Mouse (Mus musculus): ENCODE results near the gene Elf2.
"Not testable (repeated sequence)": the region's sequence is repeated elsewhere in the genome, so short reads cannot be mapped to it uniquely, and the experiment has no call there.

The Elf2 gene

GRCm38 (mm10) chr3:51333234-51333889 lies 7.1 kb downstream of the Elf2 start:
- in situ Hi-C loops (cut with MboI, MseI): no loop called here

DNA sequence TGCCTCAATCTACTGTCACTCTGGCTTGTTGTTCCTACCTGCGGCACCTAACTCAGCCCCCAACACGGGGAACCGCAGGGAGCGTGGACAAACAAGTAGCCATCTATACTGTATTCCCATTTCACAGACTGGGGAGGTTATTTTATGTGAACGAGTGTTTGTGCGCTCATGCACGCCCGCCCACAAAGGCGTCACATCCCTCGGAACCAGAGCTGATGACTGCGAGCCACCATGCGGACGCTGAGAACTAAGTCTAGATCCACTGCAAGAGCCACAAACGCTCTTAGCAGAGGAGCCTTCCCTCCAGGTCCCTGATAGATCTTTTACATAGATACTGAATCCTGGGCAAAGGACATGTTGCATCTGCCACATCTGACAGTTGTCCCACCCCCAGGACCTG lies 10.4 kb downstream of the Elf2 start:
- in situ Hi-C loops (cut with MboI, MseI): no loop called here

DNA sequence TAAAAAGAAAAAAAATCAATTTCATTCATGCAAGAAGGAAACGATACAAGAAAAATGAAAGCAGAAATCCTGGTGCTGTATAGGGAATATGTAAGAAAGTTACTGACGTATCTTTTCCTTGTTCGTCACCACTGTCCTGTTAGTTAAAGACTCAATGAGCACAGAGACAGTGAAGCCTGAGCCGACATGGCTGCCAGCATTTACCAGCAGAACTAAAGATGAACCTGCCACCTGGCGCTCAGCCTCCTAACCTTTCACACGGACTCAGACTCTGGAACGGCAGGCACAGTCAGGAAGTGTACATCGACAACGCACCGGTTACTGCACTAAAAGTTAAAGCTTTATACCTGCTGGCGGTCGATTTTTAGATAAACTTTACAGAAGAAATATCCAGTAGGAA lies 11.9 kb downstream of the Elf2 start:
- in situ Hi-C loops (cut with MboI, MseI): no loop called here

DNA sequence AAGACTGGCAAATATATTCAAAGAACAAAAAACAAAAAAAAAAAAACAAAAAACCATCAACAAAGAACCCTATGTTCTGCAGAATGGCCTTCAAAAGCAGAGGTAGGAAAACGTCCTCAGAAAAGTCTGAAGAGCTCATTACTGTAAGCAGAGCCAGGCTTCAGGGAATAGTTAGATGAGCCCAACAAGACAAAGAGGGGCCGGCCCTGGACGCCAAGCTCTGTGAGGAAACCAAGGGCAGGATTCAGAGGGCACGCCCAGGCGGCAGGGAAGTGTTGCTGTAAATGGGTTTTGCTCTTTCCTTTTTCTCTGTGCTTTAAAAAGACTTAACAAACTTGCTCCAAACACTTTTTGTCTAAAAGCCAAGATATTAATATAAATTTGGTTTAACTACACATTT lies 12.6 kb downstream of the Elf2 start:
- in situ Hi-C loops (cut with MboI, MseI): no loop called here

DNA sequence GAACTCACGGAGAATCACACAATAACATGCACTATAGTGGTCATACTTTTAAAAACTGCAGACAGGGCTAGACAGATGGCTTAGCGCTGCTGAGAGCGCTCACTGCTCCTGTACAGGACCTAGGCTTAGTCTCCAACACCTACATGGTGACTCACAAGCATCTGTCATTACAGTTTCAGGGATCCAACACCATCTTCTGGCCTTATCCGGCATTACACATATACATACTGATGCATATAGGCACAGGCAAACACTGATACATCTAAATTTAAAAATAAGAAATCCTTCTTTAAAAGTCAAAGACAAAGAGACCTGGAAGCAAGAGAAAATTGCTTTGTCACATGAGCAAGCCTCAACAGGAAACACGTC lies 13.1 kb downstream of the Elf2 start:
- in situ Hi-C loops (cut with MboI, MseI): no loop called here

GRCm38 (mm10) chr3:51326664-51327428 lies 13.6 kb downstream of the Elf2 start:
- in situ Hi-C loops (cut with MboI, MseI): no loop called here

DNA sequence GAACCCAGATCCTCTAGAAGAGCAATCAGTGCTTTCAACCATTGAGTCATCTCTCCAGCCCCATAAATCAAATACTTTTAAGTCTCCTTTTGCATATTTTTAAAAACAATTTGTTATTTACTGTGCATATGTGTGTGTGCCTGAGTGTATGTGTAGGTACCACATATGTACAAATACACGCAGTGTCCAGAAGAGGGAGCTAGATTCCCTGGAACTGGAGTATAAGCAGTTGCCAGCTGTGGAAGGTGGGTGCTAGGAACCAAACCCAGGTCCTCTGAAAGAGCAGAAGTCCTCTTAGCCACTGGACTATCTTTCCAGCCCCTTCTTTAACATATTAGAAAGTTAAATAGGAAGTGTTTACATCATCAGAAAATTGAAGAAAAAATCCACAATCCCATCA lies 15.0 kb downstream of the Elf2 start:
- in situ Hi-C loops (cut with MboI, MseI): no loop called here

- in situ Hi-C loops (cut with MboI, MseI): no loop called here
These were observed 17.5 kb downstream of the Elf2 start for GRCm38 (mm10) chr3:51323006-51323405.

- in situ Hi-C loops (cut with MboI, MseI): no loop called here
These were observed 18.1 kb downstream of the Elf2 start for GRCm38 (mm10) chr3:51322326-51322725.

DNA sequence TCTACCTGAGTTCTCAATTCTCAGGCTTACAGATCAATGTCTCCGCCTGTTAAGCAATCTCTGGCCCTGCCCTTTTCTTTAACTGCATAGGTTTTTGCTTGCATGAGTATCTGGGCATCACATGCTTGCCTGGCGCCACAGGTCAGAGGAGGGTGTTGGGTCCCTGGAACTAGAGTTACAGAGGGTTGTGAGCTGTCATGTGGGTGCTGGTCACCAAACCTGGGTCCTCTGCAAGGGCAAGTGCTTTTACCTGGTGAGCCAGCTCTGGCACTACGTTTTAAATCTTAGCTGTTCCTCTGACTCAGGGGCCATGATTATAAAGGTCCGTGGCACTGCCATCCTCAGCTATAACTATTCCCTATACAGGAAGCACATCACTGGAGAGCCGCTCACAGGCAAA lies 19.3 kb downstream of the Elf2 start:
- in situ Hi-C loops (cut with MboI, MseI): no loop called here

- in situ Hi-C loops (cut with MboI, MseI): not testable (repeated sequence)
These were observed 22.4 kb downstream of the Elf2 start for GRCm38 (mm10) chr3:51318053-51318452.

GRCm38 (mm10) chr3:51316876-51317275 lies 23.6 kb downstream of the Elf2 start:
- in situ Hi-C loops (cut with MboI, MseI): no loop called here

GRCm38 (mm10) chr3:51311638-51312037 lies 28.8 kb downstream of the Elf2 start:
- in situ Hi-C loops (cut with MboI, MseI): no loop called here

GRCm38 (mm10) chr3:51310098-51310497 lies 30.4 kb downstream of the Elf2 start:
- in situ Hi-C loops (cut with MboI, MseI): no loop called here

GRCm38 (mm10) chr3:51306621-51307020 lies 33.8 kb downstream of the Elf2 start:
- in situ Hi-C loops (cut with MboI, MseI): no loop called here

DNA sequence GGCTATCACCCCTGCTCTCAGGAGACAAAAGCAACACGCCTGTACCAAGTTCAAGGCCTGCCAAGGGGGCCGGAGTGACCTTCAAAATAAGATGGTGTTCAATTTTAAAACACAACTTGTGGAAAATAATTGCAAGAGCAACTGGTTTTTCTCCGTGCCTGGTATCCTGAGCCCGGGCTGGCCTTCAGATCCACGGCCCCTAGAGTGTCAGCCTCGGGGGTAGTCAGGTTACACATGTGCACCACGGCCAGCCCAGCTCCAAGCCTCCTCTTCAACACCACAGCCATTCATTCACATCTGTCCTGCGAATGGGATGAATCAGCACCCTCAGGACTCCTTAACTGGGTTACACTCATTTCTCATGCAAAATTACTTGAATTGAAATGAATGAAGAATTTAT lies 34.5 kb downstream of the Elf2 start:
- in situ Hi-C loops (cut with MboI, MseI): no loop called here

DNA sequence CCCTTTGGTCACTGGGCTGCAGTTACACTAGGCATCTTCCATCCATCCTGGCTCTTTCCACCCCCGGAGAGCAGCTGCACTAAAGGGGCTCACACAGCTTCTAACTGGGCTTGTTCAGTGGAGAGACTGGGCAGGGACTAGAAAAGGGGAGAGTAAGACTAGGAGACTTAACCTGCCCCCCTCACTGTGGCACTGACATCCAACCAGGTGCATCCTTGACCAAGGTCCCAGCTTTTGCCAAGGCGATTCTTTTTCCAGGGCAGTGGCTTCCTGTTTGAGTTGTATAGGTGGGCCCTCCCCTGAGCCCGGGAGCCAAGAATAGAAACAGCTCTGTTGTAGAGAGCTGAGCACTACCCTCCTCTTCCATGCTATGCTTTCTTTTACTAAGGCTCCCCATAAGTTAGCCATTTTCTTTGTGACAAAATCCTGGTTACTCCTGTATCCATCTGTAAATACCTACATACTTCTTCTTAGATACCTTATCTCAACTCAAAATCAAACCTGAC lies 37.4 kb downstream of the Elf2 start:
- in situ Hi-C loops (cut with MboI, MseI): no loop called here

DNA sequence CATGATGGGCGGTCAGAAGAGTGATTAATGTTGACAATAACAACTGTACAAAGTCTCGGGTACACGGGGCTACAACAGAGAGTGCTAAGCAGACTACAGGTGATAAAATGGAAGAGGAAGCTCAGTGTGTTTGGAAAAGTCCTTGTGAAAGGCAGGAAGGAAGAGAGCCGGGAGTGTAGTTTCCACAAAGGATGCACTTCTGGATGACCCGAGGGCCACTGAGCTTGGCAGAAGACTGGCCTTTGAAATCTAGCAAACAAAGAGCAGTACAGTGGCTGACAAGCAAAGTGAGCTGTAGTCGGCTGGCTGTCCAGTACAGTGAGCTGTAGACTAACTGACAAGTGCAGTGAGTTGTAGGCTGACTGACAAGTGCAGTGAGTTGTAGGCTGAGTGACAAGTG lies 38.9 kb downstream of the Elf2 start:
- in situ Hi-C loops (cut with MboI, MseI): no loop called here

DNA sequence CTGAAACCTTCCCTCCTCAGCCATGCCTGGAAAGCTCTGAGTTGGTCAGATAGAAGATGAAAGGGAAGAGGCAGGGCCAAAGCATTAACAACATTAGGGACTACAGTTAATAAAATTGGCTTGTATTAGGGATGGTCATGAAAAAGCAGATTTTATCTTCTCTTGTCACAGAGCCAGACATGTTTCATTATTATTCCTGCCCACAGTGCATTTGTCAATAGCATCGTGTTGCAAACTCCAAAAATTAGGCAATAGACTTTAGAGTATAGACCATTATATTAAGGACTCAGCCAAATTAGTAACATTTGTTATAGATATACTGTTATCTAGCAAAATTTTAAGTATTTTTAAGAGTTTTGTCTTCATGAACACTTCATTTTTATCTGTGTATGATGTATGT lies 43.7 kb downstream of the Elf2 start:
- in situ Hi-C loops (cut with MboI, MseI): no loop called here

- in situ Hi-C loops (cut with MboI, MseI): no loop called here
These were observed 45.2 kb downstream of the Elf2 start for GRCm38 (mm10) chr3:51295225-51295624.

GRCm38 (mm10) chr3:51294251-51294650 lies 46.2 kb downstream of the Elf2 start:
- in situ Hi-C loops (cut with MboI, MseI): no loop called here

GRCm38 (mm10) chr3:51288880-51289821 lies 51.3 kb downstream of the Elf2 start:
- in situ Hi-C loops (cut with MboI, MseI): loop anchor here (5.0 kb wide), 1 partner anchor 63 kb away; no protein-coding TSS in a partner anchor
